Mouse (Mus musculus): Measurements from ENCODE around the gene Dcp1b. TPM values are rescaled to one million over a fixed set of nuclear protein-coding genes. Genes with fewer than 3 reads are reported as not detected.

Gene Dcp1b
- total and polyA plus RNA-seq, 2 experiments: 2.5 to 4.1 TPM

GRCm38 (mm10) chr6:119132111-119132735 lies 42.8 kb upstream of the Dcp1b start:
- Histone ChIP-seq H3K9ac (ENCODE audit: low read depth, low read length) (no peak overlapping the region), H3K27ac (replicated peaks; ENCODE audit: insufficient read depth, low read depth, low read length) (no peak overlapping the region), H3K36me3 (ENCODE audit: control insufficient read depth, insufficient read depth, low read length) (no peaks in the 10 kb centered on the region), H3K4me3 (ENCODE audit: insufficient read depth, low read depth, low read length) (no peak overlapping the region), H3K4me1 (ENCODE audit: control insufficient read depth, insufficient read depth, low read length) (no peaks in the 10 kb centered on the region), H3K27me3 (ENCODE audit: control insufficient read depth, insufficient read depth, low read length) (no peaks in the 10 kb centered on the region), H3K79me2 (ENCODE audit: control insufficient read depth, insufficient read depth, low read length) (no peaks in the 10 kb centered on the region)
- no peak for TF ChIP-seq CTCF (IDR thresholded peaks at IDR 0.05; ENCODE audit: low read depth, low read length)
- TF ChIP-seq POLR2A (IDR thresholded peaks at IDR 0.05; ENCODE audit: extremely low read depth, insufficient read depth, low read length): no peak
- DNase-seq (ENCODE audit: extremely low read depth, low read depth, low spot score): no peak
- WGBS: 94% methylated on average over 8 of the region's 8 CpGs

- no peaks in the 10 kb centered on the region for H3K79me2 ChIP-seq (ENCODE audit: control insufficient read depth, insufficient read depth, low read length)
- H3K27ac ChIP-seq (replicated peaks; ENCODE audit: insufficient read depth, low read depth, low read length): no peak overlapping the region
- no peak overlapping the region for H3K4me3 ChIP-seq (ENCODE audit: insufficient read depth, low read depth, low read length)
- no peak for DNase-seq (ENCODE audit: extremely low read depth, low read depth, low spot score)
- WGBS: 90% methylated on average over 4 of the region's 4 CpGs
- no peak for TF ChIP-seq POLR2A (IDR thresholded peaks at IDR 0.05; ENCODE audit: extremely low read depth, insufficient read depth, low read length)
- no peak for TF ChIP-seq CTCF (IDR thresholded peaks at IDR 0.05; ENCODE audit: low read depth, low read length)
- no peaks in the 10 kb centered on the region for H3K27me3 ChIP-seq (ENCODE audit: control insufficient read depth, insufficient read depth, low read length)
- no peak overlapping the region for H3K9ac ChIP-seq (ENCODE audit: low read depth, low read length)
- H3K36me3 ChIP-seq (ENCODE audit: control insufficient read depth, insufficient read depth, low read length): no peaks in the 10 kb centered on the region
- no peaks in the 10 kb centered on the region for H3K4me1 ChIP-seq (ENCODE audit: control insufficient read depth, insufficient read depth, low read length)
Observed at GRCm38 (mm10) chr6:119132863-119133262, 42.2 kb upstream of the Dcp1b start.

GRCm38 (mm10) chr6:119137768-119138167 lies 37.3 kb upstream of the Dcp1b start:
- no peak overlapping the region for H3K4me3 ChIP-seq (ENCODE audit: insufficient read depth, low read depth, low read length)
- no peak for TF ChIP-seq POLR2A (IDR thresholded peaks at IDR 0.05; ENCODE audit: extremely low read depth, insufficient read depth, low read length)
- TF ChIP-seq CTCF (IDR thresholded peaks at IDR 0.05; ENCODE audit: low read depth, low read length): no peak
- WGBS: 29% methylated on average over 10 of the region's 10 CpGs
- no peaks in the 10 kb centered on the region for H3K27me3 ChIP-seq (ENCODE audit: control insufficient read depth, insufficient read depth, low read length)
- no peak overlapping the region for H3K27ac ChIP-seq (replicated peaks; ENCODE audit: insufficient read depth, low read depth, low read length)
- H3K4me1 ChIP-seq (ENCODE audit: control insufficient read depth, insufficient read depth, low read length): peaks cover 6% of the 10 kb centered on the region; the same call in 1 of the 2 replicates
- no peaks in the 10 kb centered on the region for H3K36me3 ChIP-seq (ENCODE audit: control insufficient read depth, insufficient read depth, low read length)
- H3K79me2 ChIP-seq (ENCODE audit: control insufficient read depth, insufficient read depth, low read length): no peaks in the 10 kb centered on the region
- H3K9ac ChIP-seq (ENCODE audit: low read depth, low read length): no peak overlapping the region
- peak; percentile 19 for DNase-seq (ENCODE audit: extremely low read depth, low read depth, low spot score)

- H3K9ac ChIP-seq (ENCODE audit: low read depth, low read length): no peak overlapping the region
- TF ChIP-seq CTCF (IDR thresholded peaks at IDR 0.05; ENCODE audit: low read depth, low read length): no peak
- WGBS: 10% methylated on average over 7 of the region's 7 CpGs
- peak; percentile 67 for DNase-seq (ENCODE audit: extremely low read depth, low read depth, low spot score)
- H3K27me3 ChIP-seq (ENCODE audit: control insufficient read depth, insufficient read depth, low read length): no peaks in the 10 kb centered on the region
- no peaks in the 10 kb centered on the region for H3K79me2 ChIP-seq (ENCODE audit: control insufficient read depth, insufficient read depth, low read length)
- no peak overlapping the region for H3K27ac ChIP-seq (replicated peaks; ENCODE audit: insufficient read depth, low read depth, low read length)
- H3K4me3 ChIP-seq (ENCODE audit: insufficient read depth, low read depth, low read length): no peak overlapping the region
- peaks cover 6% of the 10 kb centered on the region; the same call in 1 of the 2 replicates for H3K4me1 ChIP-seq (ENCODE audit: control insufficient read depth, insufficient read depth, low read length)
- H3K36me3 ChIP-seq (ENCODE audit: control insufficient read depth, insufficient read depth, low read length): no peaks in the 10 kb centered on the region
Observed at GRCm38 (mm10) chr6:119139561-119139960, 35.5 kb upstream of the Dcp1b start.

- Histone ChIP-seq H3K4me1 (ENCODE audit: control insufficient read depth, insufficient read depth, low read length) (no peaks in the 10 kb centered on the region), H3K4me3 (ENCODE audit: insufficient read depth, low read depth, low read length) (no peak overlapping the region), H3K79me2 (ENCODE audit: control insufficient read depth, insufficient read depth, low read length) (no peaks in the 10 kb centered on the region), H3K9ac (ENCODE audit: low read depth, low read length) (no peak overlapping the region), H3K36me3 (ENCODE audit: control insufficient read depth, insufficient read depth, low read length) (no peaks in the 10 kb centered on the region), H3K27ac (replicated peaks; ENCODE audit: insufficient read depth, low read depth, low read length) (no peak overlapping the region), H3K27me3 (ENCODE audit: control insufficient read depth, insufficient read depth, low read length) (no peaks in the 10 kb centered on the region)
- no peak for TF ChIP-seq POLR2A (IDR thresholded peaks at IDR 0.05; ENCODE audit: extremely low read depth, insufficient read depth, low read length)
- 74% methylated on average over 4 of the region's 4 CpGs for WGBS
- DNase-seq (ENCODE audit: extremely low read depth, low read depth, low spot score): no peak
Observed at GRCm38 (mm10) chr6:119145109-119145508, 29.9 kb upstream of the Dcp1b start.

GRCm38 (mm10) chr6:119165677-119166076 lies 9.4 kb upstream of the Dcp1b start:
- Histone ChIP-seq H3K36me3 (ENCODE audit: control insufficient read depth, insufficient read depth, low read length) (no peaks in the 10 kb centered on the region), H3K4me3 (ENCODE audit: insufficient read depth, low read depth, low read length) (no peak overlapping the region), H3K4me1 (ENCODE audit: control insufficient read depth, insufficient read depth, low read length) (no peaks in the 10 kb centered on the region), H3K9ac (ENCODE audit: low read depth, low read length) (no peak overlapping the region), H3K79me2 (ENCODE audit: control insufficient read depth, insufficient read depth, low read length) (no peaks in the 10 kb centered on the region), H3K27ac (replicated peaks; ENCODE audit: insufficient read depth, low read depth, low read length) (no peak overlapping the region), H3K27me3 (ENCODE audit: control insufficient read depth, insufficient read depth, low read length) (no peaks in the 10 kb centered on the region)
- DNase-seq (ENCODE audit: extremely low read depth, low read depth, low spot score): no peak
- TF ChIP-seq POLR2A (IDR thresholded peaks at IDR 0.05; ENCODE audit: extremely low read depth, insufficient read depth, low read length) (no peak), CTCF (IDR thresholded peaks at IDR 0.05; ENCODE audit: low read depth, low read length) (no peak)
